Mouse (Mus musculus) CH12.LX (cell line): ENCODE results near the gene Prkar2a. TPM values are rescaled to one million over a fixed set of nuclear protein-coding genes. Genes with fewer than 3 reads are reported as not detected.

ENCODE experiments used
- DNase-seq: peaks from one replicate; pipeline ENCODE4 v3.0.0-alpha.2; 2013; ENCODE audit errors: extremely low read depth
- H3K27ac ChIP-seq: 2 replicates; pipeline ENCODE4 v1.5.1; 2012; ENCODE audit warnings: low read depth, mild to moderate bottlenecking, control low read depth, moderate library complexity; ENCODE audit not compliant: insufficient read depth
- H3K27me3 ChIP-seq: replicated peaks from 2 replicates; pipeline ENCODE3; 2012; ENCODE audit warnings: inconsistent platforms
- H3K36me3 ChIP-seq, 2 experiments: replicated peaks in 1 of 2; 2 replicates each; pipeline versions ENCODE3 to v1.6.1; 2012; ENCODE audit warnings: inconsistent platforms in 1 of 2, low read length in 1 of 2, mild to moderate bottlenecking in 1 of 2, mixed read lengths in 1 of 2, moderate library complexity in 1 of 2; ENCODE audit not compliant: control insufficient read depth in 1 of 2, insufficient read depth in 1 of 2
- H3K4me1 ChIP-seq, 2 experiments: 2 replicates each; pipeline ENCODE4 v1.6.1; 2012; ENCODE audit warnings: inconsistent platforms in 1 of 2, moderate library complexity in 1 of 2; ENCODE audit not compliant: insufficient read depth in 2 of 2, control insufficient read depth in 1 of 2
- H3K4me2 ChIP-seq: 2 replicates; pipeline ENCODE4 v1.6.1; 2012; ENCODE audit warnings: low read depth, mild to moderate bottlenecking, control low read depth; ENCODE audit not compliant: poor library complexity, insufficient read depth, severe bottlenecking
- H3K4me3 ChIP-seq, 3 experiments: fragments of 150-350 bp in 1 of 3; sonication (generic) in 1 of 3; replicated peaks in 1 of 3; 2 replicates each; pipeline versions ENCODE3 to v1.5.1; 2011 to 2012; ENCODE audit warnings: low read depth in 2 of 3, low read length in 2 of 3, mild to moderate bottlenecking in 2 of 3, moderate library complexity in 2 of 3, control low read depth in 1 of 3, improper control_type of control experiment in 1 of 3, inconsistent platforms in 1 of 3, mixed read lengths in 1 of 3; ENCODE audit not compliant: poor library complexity in 1 of 3
- H3K79me2 ChIP-seq: replicated peaks from 2 replicates; pipeline ENCODE4 v1.6.1; 2012; ENCODE audit warnings: mild to moderate bottlenecking, moderate library complexity; ENCODE audit not compliant: control insufficient read depth, poor library complexity, insufficient read depth, severe bottlenecking; ENCODE audit errors: extremely low read depth
- H3K9ac ChIP-seq: 2 replicates; pipeline ENCODE4 v1.6.1; 2012; ENCODE audit warnings: low read depth, mild to moderate bottlenecking, control low read depth, moderate library complexity; ENCODE audit not compliant: insufficient read depth
- H3K9me3 ChIP-seq: replicated peaks from 2 replicates; pipeline ENCODE3; 2012; ENCODE audit warnings: low read length, inconsistent platforms, mixed read lengths
- E2F4 ChIP-seq: IDR thresholded peaks from 2 replicates; pipeline ENCODE4 v1.6.1; 2011; ENCODE audit warnings: low read depth, low read length, improper control_type of control experiment; ENCODE audit not compliant: insufficient replicate concordance
- ELF1 ChIP-seq: IDR thresholded peaks from 2 replicates; pipeline ENCODE4 v1.6.1; 2014; ENCODE audit warnings: low read depth, mild to moderate bottlenecking, inconsistent platforms, low read length, improper control_type of control experiment
- EP300 ChIP-seq: IDR thresholded peaks from 2 replicates; pipeline ENCODE4 v1.6.1; 2011; ENCODE audit warnings: low read length, improper control_type of control experiment
- JUN ChIP-seq: IDR thresholded peaks from 2 replicates; pipeline ENCODE4 v1.6.1; 2011; ENCODE audit warnings: low read depth, mild to moderate bottlenecking, low read length, improper control_type of control experiment, moderate library complexity; ENCODE audit not compliant: insufficient read depth
- MAFK ChIP-seq: IDR thresholded peaks from 2 replicates; pipeline ENCODE4 v1.6.1; 2011; ENCODE audit warnings: low read length, improper control_type of control experiment; ENCODE audit not compliant: insufficient replicate concordance
- MAX ChIP-seq: IDR thresholded peaks from 2 replicates; pipeline ENCODE4 v1.6.1; 2011; ENCODE audit warnings: low read length, improper control_type of control experiment
- MEF2A ChIP-seq: IDR thresholded peaks from 2 replicates; pipeline ENCODE4 v1.6.1; 2014; ENCODE audit warnings: low read depth, mild to moderate bottlenecking, inconsistent platforms, low read length, improper control_type of control experiment, borderline replicate concordance
- MXI1 ChIP-seq: IDR thresholded peaks from 2 replicates; pipeline ENCODE4 v1.6.1; 2011; ENCODE audit warnings: mild to moderate bottlenecking, low read depth, low read length, improper control_type of control experiment
- NELFE ChIP-seq: IDR thresholded peaks from 2 replicates; pipeline ENCODE4 v1.6.1; 2011; ENCODE audit warnings: low read depth, low read length, improper control_type of control experiment
- NRF1 ChIP-seq: IDR thresholded peaks from 2 replicates; pipeline ENCODE4 v1.6.1; 2014; ENCODE audit warnings: low read depth, mild to moderate bottlenecking, inconsistent platforms, low read length, improper control_type of control experiment, moderate library complexity
- POLR2A ChIP-seq: IDR thresholded peaks from 2 replicates; pipeline ENCODE4 v1.6.1; 2011; ENCODE audit warnings: low read depth, mild to moderate bottlenecking, improper control_type of control experiment, low read length
- RAD21 ChIP-seq: IDR thresholded peaks from 2 replicates; pipeline ENCODE4 v1.6.1; 2011; ENCODE audit warnings: low read depth, mild to moderate bottlenecking, low read length, improper control_type of control experiment, moderate library complexity
- SMC3 ChIP-seq: IDR thresholded peaks from 2 replicates; pipeline ENCODE4 v1.6.1; 2011; ENCODE audit warnings: low read depth, low read length, improper control_type of control experiment
- TBP ChIP-seq: conservative IDR thresholded peaks from 2 replicates; pipeline ENCODE4 v1.6.1; 2011; ENCODE audit warnings: low read depth, low read length, improper control_type of control experiment
- UBTF ChIP-seq: IDR thresholded peaks from 2 replicates; pipeline ENCODE4 v1.6.1; 2012; ENCODE audit warnings: low read depth, mild to moderate bottlenecking, inconsistent platforms, low read length, improper control_type of control experiment, moderate library complexity
- USF2 ChIP-seq: conservative IDR thresholded peaks from 2 replicates; pipeline ENCODE4 v1.6.1; 2011; ENCODE audit warnings: low read depth, low read length, improper control_type of control experiment
- ZC3H11A ChIP-seq: IDR thresholded peaks from 2 replicates; pipeline ENCODE4 v1.6.1; 2012; ENCODE audit warnings: low read depth, mild to moderate bottlenecking, inconsistent platforms, low read length, improper control_type of control experiment
- ZMIZ1 ChIP-seq: IDR thresholded peaks from 2 replicates; pipeline ENCODE4 v1.6.1; 2012; ENCODE audit warnings: low read depth, mild to moderate bottlenecking, inconsistent platforms, low read length, improper control_type of control experiment
- dilution Hi-C: fragments of 300-500 bp; cut with MboI; formaldehyde crosslinking; loops from 2 replicates; pipeline ENCODE4 v1.14.3; 2020; ENCODE audit warnings: low sequenced_read_pairs; ENCODE audit not compliant: extremely low pct_unique_long_range_greater_than_20kb, extremely low pct_ligation_motif_present
- in situ Hi-C: fragments of 300-500 bp; cut with MboI; formaldehyde crosslinking; loops from 3 replicates; pipeline ENCODE4 v1.14.3; 2019; ENCODE audit warnings: low sequenced_read_pairs, low pct_ligation_motif_present, low pct_unique_long_range_greater_than_20kb, mixed read lengths
- polyA plus RNA-seq: library from polyadenylated mRNA; unstranded; fragments of >175 nt; gene quantifications from 2 replicates; pipeline ENCODE4 v1.2.1, GENCODE M21; 2012; ENCODE audit warnings: low read depth; ENCODE audit not compliant: insufficient read length
- total RNA-seq, 2 experiments: library from RNA; depleted of rRNA; stranded (reverse); fragments of 300-350 nt in 1 of 2; fragments of >200 nt in 1 of 2; gene quantifications; 2 replicates each; pipeline ENCODE4 v1.2.3; 2012 to 2014

The Prkar2a gene
- total and polyA plus RNA-seq, 3 experiments = 13.6 to 44.4 (median 14.9) TPM

DNA sequence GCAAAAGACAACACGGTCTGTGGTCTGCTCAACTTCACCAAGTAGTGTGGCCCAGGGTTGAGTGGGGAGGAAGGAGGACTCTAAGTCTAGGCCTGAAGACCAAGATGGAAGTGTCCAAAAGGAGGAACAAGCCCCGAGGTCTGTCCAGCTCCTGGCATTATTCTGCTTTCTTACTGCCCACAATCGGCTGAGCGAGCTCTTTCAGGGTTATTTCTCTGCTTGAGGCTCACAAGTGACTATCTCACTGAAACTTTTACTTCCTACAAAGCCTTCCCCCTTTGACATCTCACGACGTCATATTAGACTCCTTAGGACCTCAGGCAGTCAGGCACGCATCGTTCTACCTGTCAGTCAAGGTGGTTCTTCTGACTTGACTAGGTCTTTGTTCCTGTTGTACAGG lies 2.3 kb downstream of the Prkar2a start:
- Histone ChIP-seq H3K27me3 (no peaks in the 10 kb centered on the region), H3K9ac (peak overlapping the region; percentile 58), H3K4me2 (peak overlapping the region; percentile 62), H3K4me3 (peak overlapping the region; percentile 33 to 90 (median 79)), H3K79me2 (peaks cover 25% of the 10 kb centered on the region), H3K27ac (no peak overlapping the region), H3K9me3 (no peaks in the 10 kb centered on the region), H3K36me3 (peaks cover 0 to 6% of the 10 kb centered on the region in 2 experiments), H3K4me1 (peaks cover 0 to 37% of the 10 kb centered on the region in 2 experiments; a peak in 2 of 4 replicates)
- dilution Hi-C loops = no loop called here
- no peak for TF ChIP-seq EP300
- in situ Hi-C loops = no loop called here
- DNase-seq = no peak

DNA sequence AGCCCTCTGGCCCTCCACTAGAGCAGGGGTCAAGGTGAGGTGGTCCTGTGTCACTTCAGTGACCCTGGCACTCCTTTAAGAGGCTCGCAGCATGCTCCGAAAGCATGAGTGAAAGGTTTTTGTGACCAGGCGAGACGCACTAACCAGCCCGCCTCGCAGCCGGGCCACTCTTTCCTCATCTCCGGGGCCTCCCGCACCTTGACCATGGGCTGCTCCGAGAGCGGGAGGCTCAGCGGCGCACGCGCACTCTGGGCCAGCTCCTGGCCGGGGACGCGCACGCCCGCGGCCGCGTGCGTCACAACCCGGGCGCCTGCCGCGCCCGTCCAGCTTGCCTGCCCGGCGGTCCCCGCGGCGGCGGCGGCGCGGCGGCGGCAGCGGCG lies 2.7 kb downstream of the Prkar2a start:
- peaks cover 0 to 37% of the 10 kb centered on the region in 2 experiments; a peak in 2 of 4 replicates for H3K4me1 ChIP-seq
- TF ChIP-seq POLR2A (peak; percentile 84), SMC3 (no peak), ZMIZ1 (peak; percentile 51; the same call in 1 of the 2 replicates), JUN (no peak), ELF1 (peak; percentile 4; the same call in 1 of the 2 replicates), MXI1 (peak; percentile 42; the same call in 1 of the 2 replicates), ZC3H11A (no peak), MAFK (no peak), MEF2A (no peak), UBTF (no peak), RAD21 (no peak), TBP (no peak), NELFE (peak; percentile 55; the same call in 1 of the 2 replicates), EP300 (no peak), USF2 (no peak), MAX (peak; percentile 36; the same call in 1 of the 2 replicates), E2F4 (no peak), NRF1 (peak; percentile 88)
- TF ChIP-seq, all 38 proteins: peak for 7
- H3K4me3 ChIP-seq = peak overlapping the region; percentile 33 to 90 (median 79)
- no peaks in the 10 kb centered on the region for H3K9me3 ChIP-seq
- in situ Hi-C loops = no loop called here
- peaks cover 29% of the 10 kb centered on the region for H3K79me2 ChIP-seq
- H3K27me3 ChIP-seq = no peaks in the 10 kb centered on the region
- dilution Hi-C loops = no loop called here
- H3K4me2 ChIP-seq = peak overlapping the region; percentile 62
- H3K27ac ChIP-seq = no peak overlapping the region
- peaks cover 0 to 7% of the 10 kb centered on the region in 2 experiments for H3K36me3 ChIP-seq
- peak overlapping the region; percentile 85 for H3K9ac ChIP-seq
- DNase-seq = peak; percentile 70
